Mouse (Mus musculus): ENCODE measurements around the gene Flvcr1.
A peak's percentile ranks its signal among the peaks of the same experiment; 100 is the strongest.
"Not testable (repeated sequence)": the region's sequence is repeated elsewhere in the genome, so short reads cannot be mapped to it uniquely, and the experiment has no call there.

Flvcr1 gene

GRCm38 (mm10) chr1:191041352-191041751 lies 15.4 kb upstream of the Flvcr1 start:
- no peak for DNase-seq (ENCODE audit: low spot score in 2 of 2)

GRCm38 (mm10) chr1:191037999-191038398 lies 12.0 kb upstream of the Flvcr1 start:
- no peak for DNase-seq (ENCODE audit: low spot score in 2 of 2)

GRCm38 (mm10) chr1:191036554-191037334 lies 10.8 kb upstream of the Flvcr1 start, which contains the start of gene Spata45:
Gene Spata45, plus strand, starts transcription at chr1:191036639.
- DNase-seq (ENCODE audit: low spot score in 2 of 2): no peak

GRCm38 (mm10) chr1:191035649-191036048 lies 9.7 kb upstream of the Flvcr1 start:
- no peak for DNase-seq (ENCODE audit: low spot score in 2 of 2)

GRCm38 (mm10) chr1:191030922-191031425 lies 5.0 kb upstream of the Flvcr1 start:
- not testable (repeated sequence) for DNase-seq (ENCODE audit: low spot score in 2 of 2)

GRCm38 (mm10) chr1:191030182-191030581 lies 4.2 kb upstream of the Flvcr1 start:
- DNase-seq (ENCODE audit: low spot score in 2 of 2): no peak

GRCm38 (mm10) chr1:191025016-191026012 lies 644 bp downstream of the Flvcr1 start:
- DNase-seq (ENCODE audit: low spot score in 2 of 2): peak in 1 of 2 experiments; percentile 22

GRCm38 (mm10) chr1:191023806-191024205 lies 2.2 kb downstream of the Flvcr1 start:
- DNase-seq (ENCODE audit: low spot score in 2 of 2): not testable (repeated sequence)

- DNase-seq (ENCODE audit: low spot score in 2 of 2): no peak
Measured at GRCm38 (mm10) chr1:191023140-191023539, 2.8 kb downstream of the Flvcr1 start.

GRCm38 (mm10) chr1:191021016-191021415 lies 4.9 kb downstream of the Flvcr1 start:
- DNase-seq (ENCODE audit: low spot score in 2 of 2): no peak

GRCm38 (mm10) chr1:191020217-191020924 lies 5.6 kb downstream of the Flvcr1 start:
- DNase-seq (ENCODE audit: low spot score in 2 of 2): no peak

- DNase-seq (ENCODE audit: low spot score in 2 of 2): no peak
Measured at GRCm38 (mm10) chr1:191019803-191020202, 6.2 kb downstream of the Flvcr1 start.

GRCm38 (mm10) chr1:191014271-191014670 lies 11.7 kb downstream of the Flvcr1 start:
- no peak for DNase-seq (ENCODE audit: low spot score in 2 of 2)

- no peak for DNase-seq (ENCODE audit: low spot score in 2 of 2)
Measured at GRCm38 (mm10) chr1:191008707-191009106, 17.3 kb downstream of the Flvcr1 start.

GRCm38 (mm10) chr1:191002201-191002600 lies 23.8 kb downstream of the Flvcr1 start:
- DNase-seq (ENCODE audit: low spot score in 2 of 2): no peak

GRCm38 (mm10) chr1:191000686-191001085 lies 25.3 kb downstream of the Flvcr1 start:
- no peak for DNase-seq (ENCODE audit: low spot score in 2 of 2)

GRCm38 (mm10) chr1:190998027-190998426 lies 27.9 kb downstream of the Flvcr1 start:
- DNase-seq (ENCODE audit: low spot score in 2 of 2): no peak

- DNase-seq (ENCODE audit: low spot score in 2 of 2): no peak
Measured at GRCm38 (mm10) chr1:190996346-190996877, 29.5 kb downstream of the Flvcr1 start.

- DNase-seq (ENCODE audit: low spot score in 2 of 2): peak in 1 of 2 experiments; percentile 32
Measured at GRCm38 (mm10) chr1:190995548-190995947, 30.4 kb downstream of the Flvcr1 start.

GRCm38 (mm10) chr1:190989437-190990082 lies 36.4 kb downstream of the Flvcr1 start:
- no peak for DNase-seq (ENCODE audit: low spot score in 2 of 2)

GRCm38 (mm10) chr1:190981412-190981811 lies 44.5 kb downstream of the Flvcr1 start:
- no peak for DNase-seq (ENCODE audit: low spot score in 2 of 2)
